Mouse (Mus musculus): ENCODE measurements around the gene Zfpl1.
"Not testable (repeated sequence)": the region's sequence is repeated elsewhere in the genome, so short reads cannot be mapped to it uniquely, and the experiment has no call there.

The Zfpl1 gene

DNA sequence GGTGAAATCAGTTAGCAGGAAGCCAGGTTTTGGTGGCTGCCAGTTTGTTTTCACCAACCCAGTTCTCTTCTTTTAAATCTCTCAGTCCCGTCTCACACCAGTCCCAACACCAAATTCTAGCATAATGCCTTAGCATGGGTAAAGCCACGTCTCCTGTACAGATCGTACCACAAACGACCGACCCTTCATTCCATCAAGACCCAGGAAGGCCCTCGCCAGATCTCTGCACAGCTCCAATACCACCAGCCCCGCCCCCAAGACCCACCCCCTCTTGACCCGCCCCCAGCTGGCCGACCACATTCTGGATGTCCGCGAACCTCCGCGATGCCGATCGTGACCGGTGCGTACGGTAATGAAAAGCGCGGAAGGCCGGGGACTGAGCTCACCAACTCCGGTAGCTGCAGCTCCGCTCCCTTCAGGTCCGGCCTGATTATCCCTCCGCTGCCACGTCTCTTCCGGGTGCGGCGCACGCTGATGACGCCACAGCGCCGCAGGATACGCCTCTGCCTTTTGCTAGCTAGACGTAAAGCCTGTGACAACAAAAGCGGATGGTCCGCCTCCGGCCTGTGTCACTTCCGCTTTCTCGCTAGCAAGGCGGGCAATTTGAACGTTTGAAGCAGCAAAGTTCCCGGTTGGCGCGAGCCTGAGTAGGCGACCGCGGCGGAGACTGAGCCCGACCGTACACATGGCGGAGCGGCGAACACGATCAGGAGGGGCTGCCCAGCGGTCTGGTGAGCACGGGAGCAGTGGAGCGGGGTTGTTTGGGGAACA is at the start of gene Zfpl1, which contains the start of gene Cdca5:
Zfpl1 (minus strand) TSS at position 479 of the 771 bp plus-strand sequence.
Cdca5 (plus strand) TSS at position 506 of the 771 bp plus-strand sequence.
- DNase-seq (ENCODE audit: low read depth, low spot score), result peak; percentile 98

GRCm38 (mm10) chr19:6133197-6133596 is 48.4 kb upstream of the Zfpl1 start:
- not testable (repeated sequence) for DNase-seq (ENCODE audit: low read depth, low spot score)

DNA sequence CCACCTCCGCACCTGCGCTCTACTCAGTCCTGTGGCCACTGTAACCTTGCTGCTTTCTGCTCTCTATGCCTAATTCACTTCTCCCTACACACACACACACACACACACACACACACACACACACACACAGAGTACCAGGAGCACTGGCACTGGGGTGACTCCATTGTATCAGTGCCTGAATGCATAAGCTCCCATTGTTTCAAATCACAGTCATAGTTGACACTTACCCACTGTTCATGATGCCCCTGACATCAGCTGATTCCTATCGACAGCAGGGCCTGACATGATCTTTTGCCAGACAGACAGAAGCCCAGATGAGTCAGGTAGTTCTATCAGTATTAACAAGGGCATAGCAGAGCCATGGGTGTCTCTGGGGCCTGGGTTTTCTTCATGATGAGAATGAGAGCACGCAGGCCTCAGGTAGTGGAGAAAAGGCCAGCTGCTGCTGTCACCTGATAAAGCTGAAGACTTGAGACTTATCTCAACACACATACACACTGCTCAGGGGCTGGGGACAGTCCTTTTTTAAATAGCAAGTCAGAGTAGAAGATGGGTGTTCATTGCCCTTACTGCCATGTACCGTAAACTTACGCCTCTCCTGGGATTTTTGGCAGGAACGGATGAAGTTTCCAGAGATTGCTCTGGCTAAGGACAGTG is 47.5 kb upstream of the Zfpl1 start:
- no peak for DNase-seq (ENCODE audit: low read depth, low spot score)

- DNase-seq (ENCODE audit: low read depth, low spot score), result not testable (repeated sequence)
Observed at GRCm38 (mm10) chr19:6130414-6131128, 45.8 kb upstream of the Zfpl1 start.

GRCm38 (mm10) chr19:6127760-6128341 is 43.1 kb upstream of the Zfpl1 start, which contains the start of gene Snx15:
Gene Snx15 (minus strand): TSS chr19:6128304.
- peak; percentile 98 for DNase-seq (ENCODE audit: low read depth, low spot score)

DNA sequence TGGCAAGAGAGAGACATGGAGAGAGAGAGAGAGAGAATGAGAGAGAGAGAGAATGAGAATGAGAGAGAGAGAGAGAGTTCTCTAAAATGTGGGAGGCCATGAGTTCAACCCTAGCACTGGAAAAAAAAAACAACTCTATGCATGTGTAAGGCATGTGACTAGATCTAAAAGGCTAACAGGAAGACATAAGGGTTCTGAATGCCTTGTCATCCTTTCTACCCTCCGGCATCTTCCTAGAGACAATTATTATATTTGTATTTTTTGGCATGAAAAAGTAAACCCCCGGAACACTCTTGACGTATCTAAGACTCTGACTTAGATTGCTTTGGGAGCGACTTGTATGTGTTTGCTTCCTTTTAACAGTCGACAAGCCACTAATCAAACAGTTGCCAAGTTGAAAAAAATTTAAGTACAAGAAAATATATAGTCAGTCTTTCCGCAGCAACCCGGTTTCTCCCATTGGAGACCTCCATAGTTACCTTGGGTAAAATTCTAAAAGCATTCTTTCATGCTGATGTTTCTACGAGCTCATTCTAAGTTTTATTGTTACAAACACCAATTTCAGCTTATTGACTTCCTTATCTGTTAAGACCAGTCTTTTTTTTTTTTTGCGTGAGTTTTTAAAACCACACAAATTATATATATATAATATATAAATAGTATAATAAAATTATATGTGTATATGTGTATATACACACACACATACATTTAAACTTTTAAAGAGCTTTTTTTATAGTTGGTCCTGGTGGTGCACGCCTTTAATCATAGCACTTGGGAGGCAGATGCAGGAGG is 42.2 kb upstream of the Zfpl1 start:
- no peak for DNase-seq (ENCODE audit: low read depth, low spot score)

GRCm38 (mm10) chr19:6126289-6126688 is 41.5 kb upstream of the Zfpl1 start:
- no peak for DNase-seq (ENCODE audit: low read depth, low spot score)

- no peak for DNase-seq (ENCODE audit: low read depth, low spot score)
Observed at GRCm38 (mm10) chr19:6124898-6125297, 40.1 kb upstream of the Zfpl1 start.

- DNase-seq (ENCODE audit: low read depth, low spot score), result no peak
Observed at GRCm38 (mm10) chr19:6123330-6123729, 38.6 kb upstream of the Zfpl1 start.

- DNase-seq (ENCODE audit: low read depth, low spot score), result no peak
Observed at GRCm38 (mm10) chr19:6121761-6122160, 37.0 kb upstream of the Zfpl1 start.

DNA sequence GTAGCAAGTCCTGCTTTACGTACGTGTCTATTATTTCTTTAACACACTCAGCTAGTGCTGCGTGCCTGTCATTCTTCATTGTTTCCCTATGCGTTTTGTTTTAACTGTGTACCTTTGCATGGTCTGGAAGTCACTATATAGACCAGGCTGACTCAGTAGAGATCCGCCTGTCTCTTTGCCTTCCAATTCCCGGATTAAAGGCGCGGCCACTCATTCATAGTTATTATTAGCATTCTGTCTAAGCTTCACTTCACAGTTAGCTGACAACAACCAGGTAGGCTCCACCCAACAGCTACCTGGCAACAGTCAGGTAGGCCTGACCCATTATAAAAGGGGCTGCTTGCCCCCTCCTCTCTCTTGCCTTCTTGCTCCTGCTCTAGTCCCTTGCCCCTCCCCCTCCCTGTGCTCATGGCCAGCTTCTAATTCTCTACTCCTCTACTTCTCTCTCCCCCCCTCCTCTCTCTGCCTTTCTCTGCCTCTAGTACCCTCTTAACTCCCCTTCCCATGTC is 34.0 kb upstream of the Zfpl1 start:
- DNase-seq (ENCODE audit: low read depth, low spot score), result no peak

- DNase-seq (ENCODE audit: low read depth, low spot score), result peak; percentile 97
Observed at GRCm38 (mm10) chr19:6117986-6118676, 33.4 kb upstream of the Zfpl1 start, which contains the start of gene Sac3d1. Gene Sac3d1 (minus strand): TSS chr19:6118650.

- DNase-seq (ENCODE audit: low read depth, low spot score), result no peak
Observed at GRCm38 (mm10) chr19:6117346-6117985, 32.7 kb upstream of the Zfpl1 start.

GRCm38 (mm10) chr19:6116113-6116850 is 31.5 kb upstream of the Zfpl1 start:
- no peak for DNase-seq (ENCODE audit: low read depth, low spot score)

- DNase-seq (ENCODE audit: low read depth, low spot score), result no peak
Observed at GRCm38 (mm10) chr19:6113116-6113515, 28.4 kb upstream of the Zfpl1 start.

- no peak for DNase-seq (ENCODE audit: low read depth, low spot score)
Observed at GRCm38 (mm10) chr19:6105586-6105985, 20.8 kb upstream of the Zfpl1 start, which contains the start of gene Naaladl1. Gene Naaladl1 (plus strand): TSS chr19:6105782.

- no peak for DNase-seq (ENCODE audit: low read depth, low spot score)
Observed at GRCm38 (mm10) chr19:6104476-6104875, 19.7 kb upstream of the Zfpl1 start.

GRCm38 (mm10) chr19:6102169-6102853 is 17.6 kb upstream of the Zfpl1 start:
- DNase-seq (ENCODE audit: low read depth, low spot score), result no peak

All from telencephalon, adult 2 months (tissue).